Mouse (Mus musculus): Measurements from ENCODE around the gene Duoxa2. TPM values are rescaled to one million over a fixed set of nuclear protein-coding genes. Genes with fewer than 3 reads are reported as not detected.
A peak's percentile ranks its signal among the peaks of the same experiment; 100 is the strongest.

Duoxa2 gene
- polyA plus RNA-seq, 1 experiment from 2014 or later = not detected

DNA sequence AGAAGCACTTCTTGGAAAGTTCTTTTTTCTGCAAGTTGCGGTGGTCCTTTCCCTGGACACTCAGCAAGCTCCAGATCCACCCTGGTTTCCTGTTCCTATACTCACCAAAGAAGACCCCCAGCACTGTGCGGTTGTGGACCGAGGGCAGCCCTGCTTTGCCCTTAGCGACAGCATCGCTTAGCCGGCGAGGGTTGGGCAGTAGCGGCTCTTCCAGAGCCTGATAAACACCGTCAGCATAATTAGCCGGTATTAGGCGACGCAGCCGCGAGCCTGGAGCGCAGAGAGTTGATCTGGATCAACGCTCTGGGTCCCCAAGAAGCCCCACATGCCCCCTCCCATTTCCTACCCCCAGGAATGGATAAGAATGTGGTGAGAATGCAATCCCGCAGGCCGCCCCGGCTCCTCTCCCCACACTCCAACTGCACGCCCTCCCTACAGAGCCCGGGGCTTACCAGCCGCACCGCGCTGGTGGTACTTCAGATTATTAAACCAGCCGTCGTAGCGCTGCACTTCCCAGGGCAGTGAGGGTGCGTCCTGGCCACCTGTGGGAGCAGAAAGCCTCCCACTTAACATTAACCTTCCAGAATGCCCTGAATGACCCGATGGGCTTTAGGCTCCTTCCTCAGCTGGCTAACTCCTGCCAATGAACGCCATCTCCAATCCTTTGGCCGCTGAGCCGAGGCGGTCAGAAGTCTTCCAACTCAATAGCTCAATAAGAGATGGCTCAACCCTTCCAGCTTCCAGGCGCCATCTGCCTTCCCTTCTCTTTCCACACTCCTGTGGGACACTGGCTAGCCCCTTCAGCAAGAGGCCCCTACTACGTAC is 1.2 kb upstream of the Duoxa2 start:
- H3K27me3 ChIP-seq (ENCODE audit: control insufficient read depth, insufficient read depth, low read depth, low read length) = peaks cover 76% of the 10 kb centered on the region
- H3K4me3 ChIP-seq (ENCODE audit: low read length) = 0 out of 2 replicates have a peak overlapping the region, but pooled peaks have one; percentile 8
- ATAC-seq (ENCODE audit: low read depth) = no peak
- no peaks in the 10 kb centered on the region for H3K9me3 ChIP-seq (ENCODE audit: control insufficient read depth, low read length)
- H3K27ac ChIP-seq (ENCODE audit: low read length) = no peak overlapping the region
- H3K36me3 ChIP-seq (ENCODE audit: control insufficient read depth, insufficient read depth, low read length) = no peaks in the 10 kb centered on the region
- peaks cover 20% of the 10 kb centered on the region for H3K4me1 ChIP-seq (replicated peaks; ENCODE audit: control insufficient read depth, insufficient read depth, low read length)
- no peak overlapping the region for H3K9ac ChIP-seq (ENCODE audit: low read length)
- 0 out of 2 replicates have a peak overlapping the region, but pooled peaks have one; percentile 3 for H3K4me2 ChIP-seq (ENCODE audit: low read depth, low read length)
- WGBS = 1% methylated on average over 35 of the region's 35 CpGs

DNA sequence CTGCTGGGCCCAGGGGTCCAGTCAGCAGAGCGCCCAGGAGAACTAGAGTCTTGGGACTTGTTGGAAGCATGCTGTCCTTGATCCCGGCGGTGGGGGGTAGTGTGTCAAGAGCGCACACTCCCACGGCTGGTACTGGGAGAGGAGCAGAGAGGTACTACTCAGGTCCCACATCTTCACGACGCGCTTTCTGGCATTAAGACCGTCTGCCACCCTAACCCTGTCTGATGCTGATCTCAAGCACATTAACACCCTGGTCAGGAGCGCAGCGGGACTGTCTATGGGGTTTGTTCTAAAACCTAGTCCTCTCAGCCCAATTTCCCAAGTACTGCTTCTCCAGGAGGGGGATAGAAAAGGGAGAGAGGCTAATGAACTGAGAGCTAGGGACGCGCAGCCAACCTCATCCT is 602 bp upstream of the Duoxa2 start, which contains the start of gene Duox2:
TSS of gene Duox2 (minus strand) at position 354 of the 404 bp plus-strand sequence.
- Histone ChIP-seq H3K9me3 (ENCODE audit: control insufficient read depth, low read length) (no peaks in the 10 kb centered on the region), H3K4me1 (replicated peaks; ENCODE audit: control insufficient read depth, insufficient read depth, low read length) (peaks cover 20% of the 10 kb centered on the region), H3K4me3 (ENCODE audit: low read length) (peak within 1 kb of the TSS; percentile 40), H3K4me2 (ENCODE audit: low read depth, low read length) (peak within 1 kb of the TSS; percentile 47), H3K27ac (ENCODE audit: low read length) (no peak within 1 kb of the TSS), H3K9ac (ENCODE audit: low read length) (no peak within 1 kb of the TSS), H3K27me3 (ENCODE audit: control insufficient read depth, insufficient read depth, low read depth, low read length) (peaks cover 83% of the 10 kb centered on the region), H3K36me3 (ENCODE audit: control insufficient read depth, insufficient read depth, low read length) (no peaks in the 10 kb centered on the region)
- 4% methylated on average over 13 of the region's 13 CpGs for WGBS
- no peak for ATAC-seq (ENCODE audit: low read depth)

DNA sequence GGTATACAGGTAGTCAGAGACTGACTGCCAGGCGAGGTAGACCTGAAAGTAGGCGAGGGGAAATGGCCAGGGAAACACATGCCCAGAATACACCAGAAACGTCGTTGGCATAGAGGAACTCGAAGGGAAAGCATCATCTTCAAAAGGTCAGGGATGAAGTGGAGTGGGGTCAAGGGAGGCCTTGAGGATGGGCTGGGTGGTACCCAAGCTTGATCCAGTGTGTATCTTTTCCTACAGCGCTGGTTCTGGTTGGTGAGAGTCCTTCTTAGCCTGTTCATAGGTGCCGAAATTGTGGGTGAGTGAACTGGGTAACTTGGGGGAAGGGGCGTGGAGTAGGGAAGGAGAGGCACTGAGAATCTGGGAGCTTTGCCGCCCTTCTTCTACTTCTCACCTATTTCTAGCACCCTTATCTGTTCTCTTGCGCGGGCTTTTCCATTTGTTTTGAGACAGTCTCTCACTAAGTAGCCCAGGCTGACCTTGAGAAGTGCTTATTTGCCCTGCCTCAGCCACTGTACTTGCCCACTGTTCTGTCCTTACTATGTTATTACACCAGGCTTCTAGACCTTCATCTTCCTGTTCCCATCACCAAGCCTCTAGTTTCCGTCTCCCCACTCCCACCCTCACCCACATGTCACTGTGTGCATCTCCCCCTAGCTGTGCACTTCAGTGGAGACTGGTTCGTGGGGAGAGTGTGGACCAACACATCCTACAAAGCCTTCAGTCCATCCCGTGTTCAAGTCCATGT is 1.4 kb downstream of the Duoxa2 start:
- Histone ChIP-seq H3K36me3 (ENCODE audit: control insufficient read depth, insufficient read depth, low read length) (no peaks in the 10 kb centered on the region), H3K9me3 (ENCODE audit: control insufficient read depth, low read length) (no peaks in the 10 kb centered on the region), H3K4me3 (ENCODE audit: low read length) (no peak overlapping the region), H3K27ac (ENCODE audit: low read length) (no peak overlapping the region), H3K4me2 (ENCODE audit: low read depth, low read length) (no peak overlapping the region), H3K27me3 (ENCODE audit: control insufficient read depth, insufficient read depth, low read depth, low read length) (peaks cover 79% of the 10 kb centered on the region), H3K4me1 (replicated peaks; ENCODE audit: control insufficient read depth, insufficient read depth, low read length) (peaks cover 20% of the 10 kb centered on the region), H3K9ac (ENCODE audit: low read length) (no peak overlapping the region)
- ATAC-seq (ENCODE audit: low read depth) = no peak
- WGBS = 11% methylated on average over 14 of the region's 14 CpGs

DNA sequence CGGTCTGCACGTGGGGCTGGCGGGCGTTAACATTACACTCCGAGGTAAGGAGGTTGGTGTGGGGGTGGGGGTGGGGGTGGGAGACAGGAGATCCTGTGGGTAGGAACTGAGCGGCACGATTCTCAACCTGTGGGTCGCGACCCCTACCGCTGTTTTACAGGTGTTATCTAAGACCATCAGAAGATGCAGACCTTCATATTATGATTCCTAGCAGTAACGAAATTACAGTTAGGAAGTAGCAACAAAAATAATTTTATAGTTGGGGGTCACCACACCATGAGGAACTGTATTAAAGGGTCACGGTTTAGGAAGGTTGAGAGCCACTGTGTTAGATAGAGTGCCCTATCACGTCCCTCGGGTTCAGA is 1.9 kb downstream of the Duoxa2 start:
- H3K4me2 ChIP-seq (ENCODE audit: low read depth, low read length) = no peak overlapping the region
- no peaks in the 10 kb centered on the region for H3K9me3 ChIP-seq (ENCODE audit: control insufficient read depth, low read length)
- H3K36me3 ChIP-seq (ENCODE audit: control insufficient read depth, insufficient read depth, low read length) = no peaks in the 10 kb centered on the region
- WGBS = 5% methylated on average over 14 of the region's 14 CpGs
- ATAC-seq (ENCODE audit: low read depth) = no peak
- peaks cover 74% of the 10 kb centered on the region for H3K27me3 ChIP-seq (ENCODE audit: control insufficient read depth, insufficient read depth, low read depth, low read length)
- H3K27ac ChIP-seq (ENCODE audit: low read length) = no peak overlapping the region
- no peak overlapping the region for H3K4me3 ChIP-seq (ENCODE audit: low read length)
- no peak overlapping the region for H3K9ac ChIP-seq (ENCODE audit: low read length)
- peaks cover 20% of the 10 kb centered on the region for H3K4me1 ChIP-seq (replicated peaks; ENCODE audit: control insufficient read depth, insufficient read depth, low read length)

DNA sequence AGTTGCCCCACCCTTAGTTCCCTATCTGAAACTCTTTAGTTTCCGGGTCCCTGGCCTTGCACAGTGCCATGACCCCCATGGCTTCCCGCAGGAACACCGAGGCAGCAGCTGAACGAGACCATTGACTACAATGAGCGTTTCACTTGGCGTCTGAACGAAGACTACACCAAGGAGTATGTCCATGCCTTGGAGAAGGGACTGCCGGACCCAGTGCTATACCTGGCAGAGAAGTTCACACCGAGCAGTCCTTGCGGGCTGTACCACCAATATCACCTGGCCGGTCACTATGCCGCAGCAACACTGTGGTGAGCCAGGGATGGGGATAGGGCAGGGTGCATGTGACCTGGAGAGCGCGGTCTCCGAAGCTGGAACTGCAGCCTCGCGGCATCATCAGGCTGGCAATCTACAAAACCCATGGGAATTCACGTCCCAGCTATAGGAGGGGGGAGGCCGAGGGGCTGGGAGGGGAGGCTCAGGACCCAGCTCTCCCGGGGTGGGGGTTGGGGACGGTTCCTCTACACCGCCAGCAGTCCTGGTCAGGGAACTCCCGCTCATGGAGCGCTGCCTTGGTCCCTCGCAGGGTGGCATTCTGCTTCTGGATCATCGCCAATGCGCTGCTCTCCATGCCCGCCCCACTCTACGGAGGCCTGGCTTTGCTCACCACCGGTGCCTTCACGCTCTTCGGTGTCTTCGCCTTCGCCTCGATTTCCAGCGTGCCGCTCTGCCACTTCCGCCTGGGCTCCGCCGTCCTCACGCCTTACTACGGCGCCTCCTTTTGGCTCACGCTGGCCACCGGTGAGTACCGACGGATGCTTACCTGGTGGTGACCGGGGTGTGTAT is 2.6 kb downstream of the Duoxa2 start:
- H3K36me3 ChIP-seq (ENCODE audit: control insufficient read depth, insufficient read depth, low read length) = no peaks in the 10 kb centered on the region
- no peak overlapping the region for H3K9ac ChIP-seq (ENCODE audit: low read length)
- peaks cover 68% of the 10 kb centered on the region for H3K27me3 ChIP-seq (ENCODE audit: control insufficient read depth, insufficient read depth, low read depth, low read length)
- H3K27ac ChIP-seq (ENCODE audit: low read length) = no peak overlapping the region
- no peaks in the 10 kb centered on the region for H3K9me3 ChIP-seq (ENCODE audit: control insufficient read depth, low read length)
- WGBS = under 1% methylated on average over 48 of the region's 48 CpGs
- peaks cover 20% of the 10 kb centered on the region for H3K4me1 ChIP-seq (replicated peaks; ENCODE audit: control insufficient read depth, insufficient read depth, low read length)
- peak; percentile 34; the same call in 1 of the 2 replicates for ATAC-seq (ENCODE audit: low read depth)
- H3K4me3 ChIP-seq (ENCODE audit: low read length) = peak overlapping the region; percentile 38
- peak overlapping the region; percentile 54 for H3K4me2 ChIP-seq (ENCODE audit: low read depth, low read length)

DNA sequence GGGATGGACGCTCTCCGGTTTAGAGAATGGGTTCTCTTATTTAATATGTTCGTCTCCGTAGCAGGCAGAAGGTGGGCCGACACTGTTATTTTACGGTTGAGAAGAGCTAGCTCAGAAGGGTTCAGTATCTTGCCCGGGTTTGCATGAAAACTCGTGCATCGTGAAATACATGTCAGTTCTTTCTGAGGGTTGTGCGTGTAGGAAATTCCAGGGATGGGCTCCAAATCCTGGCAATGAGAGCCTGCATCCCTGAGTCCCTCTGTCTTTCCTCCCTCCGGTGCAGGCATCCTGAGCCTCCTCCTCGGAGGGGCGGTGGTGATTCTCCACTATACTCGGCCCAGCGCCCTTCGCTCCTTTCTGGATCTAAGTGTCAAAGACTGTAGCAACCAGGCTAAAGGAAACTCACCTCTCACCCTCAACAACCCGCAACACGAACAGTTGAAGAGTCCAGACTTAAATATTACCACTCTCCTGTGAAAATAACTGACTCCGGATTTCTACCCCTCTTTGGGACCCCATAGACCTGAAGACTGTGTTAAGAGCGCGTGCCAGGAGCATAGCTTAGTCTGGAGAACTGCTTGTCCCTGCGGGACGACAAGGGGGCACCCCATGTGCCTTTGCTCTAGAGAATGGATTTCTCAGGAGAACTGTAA is 3.3 kb downstream of the Duoxa2 start:
- 10% methylated on average over 23 of the region's 23 CpGs for WGBS
- H3K9me3 ChIP-seq (ENCODE audit: control insufficient read depth, low read length) = no peaks in the 10 kb centered on the region
- H3K4me1 ChIP-seq (replicated peaks; ENCODE audit: control insufficient read depth, insufficient read depth, low read length) = peaks cover 20% of the 10 kb centered on the region
- H3K36me3 ChIP-seq (ENCODE audit: control insufficient read depth, insufficient read depth, low read length) = no peaks in the 10 kb centered on the region
- H3K27me3 ChIP-seq (ENCODE audit: control insufficient read depth, insufficient read depth, low read depth, low read length) = peaks cover 63% of the 10 kb centered on the region
- no peak overlapping the region for H3K27ac ChIP-seq (ENCODE audit: low read length)
- H3K4me2 ChIP-seq (ENCODE audit: low read depth, low read length) = peak overlapping the region; percentile 54
- H3K9ac ChIP-seq (ENCODE audit: low read length) = no peak overlapping the region
- H3K4me3 ChIP-seq (ENCODE audit: low read length) = peak overlapping the region; percentile 38
- no peak for ATAC-seq (ENCODE audit: low read depth)

DNA sequence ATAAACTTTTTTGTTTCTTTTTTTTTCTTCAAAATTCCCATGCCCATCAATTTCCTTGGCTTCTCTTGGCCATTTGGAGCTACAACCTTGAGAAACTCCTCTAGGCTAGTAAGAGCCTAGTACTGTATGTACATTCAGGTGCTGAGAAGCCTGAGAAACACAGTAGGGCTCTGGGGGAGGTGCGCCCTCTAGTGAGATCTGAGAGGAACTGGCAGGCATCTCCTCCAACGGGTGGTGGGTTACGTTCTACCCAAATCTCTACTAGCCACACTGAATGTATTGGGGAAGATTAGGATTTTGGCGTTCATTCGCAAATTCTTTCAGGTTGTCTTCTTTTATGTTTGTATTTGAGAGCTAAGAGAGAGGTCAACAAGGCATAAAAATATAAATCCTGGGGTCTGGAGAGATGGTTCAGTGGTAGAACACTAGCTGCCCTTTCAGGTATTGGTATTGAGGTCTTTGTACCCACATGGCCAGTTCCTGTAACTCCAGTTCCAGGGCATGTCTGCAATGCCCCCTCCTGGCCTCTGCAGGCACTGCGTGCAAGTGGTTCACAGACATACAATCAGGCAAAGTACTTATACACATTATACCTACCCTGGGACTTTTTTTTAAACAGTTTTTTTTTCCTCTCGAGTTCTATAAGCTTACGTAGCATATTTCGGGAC is 4.0 kb downstream of the Duoxa2 start:
- no peaks in the 10 kb centered on the region for H3K36me3 ChIP-seq (ENCODE audit: control insufficient read depth, insufficient read depth, low read length)
- H3K27ac ChIP-seq (ENCODE audit: low read length) = no peak overlapping the region
- H3K27me3 ChIP-seq (ENCODE audit: control insufficient read depth, insufficient read depth, low read depth, low read length) = peaks cover 57% of the 10 kb centered on the region
- no peak overlapping the region for H3K9ac ChIP-seq (ENCODE audit: low read length)
- H3K4me3 ChIP-seq (ENCODE audit: low read length) = no peak overlapping the region
- H3K9me3 ChIP-seq (ENCODE audit: control insufficient read depth, low read length) = no peaks in the 10 kb centered on the region
- H3K4me1 ChIP-seq (replicated peaks; ENCODE audit: control insufficient read depth, insufficient read depth, low read length) = peaks cover 18% of the 10 kb centered on the region
- no peak for ATAC-seq (ENCODE audit: low read depth)
- H3K4me2 ChIP-seq (ENCODE audit: low read depth, low read length) = no peak overlapping the region
- WGBS = 11% methylated on average over 9 of the region's 9 CpGs

DNA sequence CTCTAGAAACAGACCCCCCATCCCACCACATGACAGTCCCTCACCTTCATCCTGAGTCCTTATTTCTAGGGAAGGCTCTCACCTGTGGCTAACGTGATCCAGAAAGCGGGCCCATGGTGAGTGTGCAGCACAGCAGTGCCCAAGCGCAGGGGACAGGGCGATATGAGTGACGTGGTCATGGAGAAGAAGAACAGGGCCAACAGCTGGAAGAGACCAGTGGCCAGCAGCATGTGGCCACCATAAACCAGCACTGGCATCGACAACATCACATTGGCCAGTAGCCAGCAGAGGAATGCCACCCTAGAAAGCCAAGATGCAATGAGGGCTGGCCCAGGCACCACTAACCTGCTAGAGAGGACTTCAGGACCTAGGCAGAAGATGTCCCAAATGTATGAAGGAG is 5.8 kb downstream of the Duoxa2 start:
- Histone ChIP-seq H3K36me3 (ENCODE audit: control insufficient read depth, insufficient read depth, low read length) (no peaks in the 10 kb centered on the region), H3K4me3 (ENCODE audit: low read length) (no peak overlapping the region), H3K4me1 (replicated peaks; ENCODE audit: control insufficient read depth, insufficient read depth, low read length) (peaks cover 8% of the 10 kb centered on the region), H3K27ac (ENCODE audit: low read length) (no peak overlapping the region), H3K9me3 (ENCODE audit: control insufficient read depth, low read length) (no peaks in the 10 kb centered on the region), H3K4me2 (ENCODE audit: low read depth, low read length) (no peak overlapping the region), H3K9ac (ENCODE audit: low read length) (no peak overlapping the region), H3K27me3 (ENCODE audit: control insufficient read depth, insufficient read depth, low read depth, low read length) (peaks cover 41% of the 10 kb centered on the region)
- WGBS = 88% methylated on average over 6 of the region's 6 CpGs
- no peak for ATAC-seq (ENCODE audit: low read depth)
